Mouse (Mus musculus) 3T3-L1 (cell line): ENCODE results near the gene BC049352.

ENCODE experiments used
- DNase-seq: peaks from one replicate; pipeline ENCODE4 v3.0.0-alpha.2; 2015; ENCODE audit warnings: low read depth, low spot score

BC049352 gene

DNA sequence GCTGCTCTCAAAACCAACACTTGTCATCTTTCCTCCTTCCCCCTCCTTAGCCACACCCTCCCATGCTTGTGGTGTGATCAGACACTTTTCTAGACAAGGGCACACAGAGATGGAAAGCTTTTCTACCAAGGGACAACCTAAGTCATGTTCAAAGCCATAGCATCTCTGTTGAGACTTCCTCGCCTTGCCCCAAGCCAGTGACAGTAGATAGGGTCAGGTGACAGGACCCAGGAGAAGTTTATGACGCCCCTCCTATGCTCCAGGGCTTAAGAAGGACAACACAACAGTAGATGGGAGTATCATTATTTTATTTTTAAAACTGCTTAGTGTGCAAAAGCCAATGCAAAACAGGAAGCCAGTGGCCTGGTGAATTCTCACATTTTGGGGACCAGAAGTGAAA lies 65.7 kb downstream of the BC049352 start:
- no peak for DNase-seq

GRCm38 (mm10) chr9:45250306-45250705 lies 68.5 kb downstream of the BC049352 start:
- no peak for DNase-seq

- no peak for DNase-seq
These were observed 69.5 kb downstream of the BC049352 start for GRCm38 (mm10) chr9:45251281-45251680.

DNA sequence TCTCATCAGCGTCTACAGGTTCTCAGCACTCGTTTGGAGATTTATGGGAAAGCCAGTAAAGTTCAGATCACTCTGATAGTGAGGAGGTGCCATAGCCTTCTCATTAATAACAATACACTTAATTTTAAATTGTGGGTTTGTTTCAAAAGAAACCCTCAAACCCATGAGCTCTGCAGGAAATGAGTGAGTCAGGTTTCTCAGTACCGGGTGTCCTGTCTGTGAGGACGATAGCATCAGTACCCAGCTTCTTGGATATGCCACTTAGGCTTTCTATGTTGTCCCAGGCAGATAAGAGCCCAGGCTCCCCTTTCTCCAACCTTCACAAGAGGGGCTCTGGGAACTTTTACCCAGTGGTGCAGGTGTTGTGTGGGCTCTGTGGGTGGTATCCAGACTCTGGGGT lies 70.2 kb downstream of the BC049352 start:
- DNase-seq, result no peak

DNA sequence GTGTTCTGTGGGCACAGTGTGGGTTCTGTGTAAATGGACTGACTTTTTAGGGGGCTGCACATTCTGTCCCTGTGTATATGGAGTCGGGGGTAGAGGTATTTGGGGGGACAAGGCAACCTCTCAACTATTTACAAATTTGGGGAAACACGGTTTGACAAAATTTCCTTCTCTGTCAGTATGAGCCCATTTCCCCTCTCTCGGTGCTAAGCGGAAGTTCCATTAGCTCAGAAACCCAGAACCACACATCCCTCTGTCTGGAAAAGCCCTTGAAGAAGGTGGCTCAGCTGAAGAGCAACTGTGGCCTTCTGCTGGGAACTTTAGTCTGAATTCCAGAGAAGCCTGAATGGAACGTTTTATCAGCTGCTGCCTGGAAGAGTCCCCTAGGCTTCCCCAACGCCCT lies 70.6 kb downstream of the BC049352 start:
- DNase-seq, result no peak

- no peak for DNase-seq
These were observed 72.2 kb downstream of the BC049352 start for GRCm38 (mm10) chr9:45254021-45254420.

DNA sequence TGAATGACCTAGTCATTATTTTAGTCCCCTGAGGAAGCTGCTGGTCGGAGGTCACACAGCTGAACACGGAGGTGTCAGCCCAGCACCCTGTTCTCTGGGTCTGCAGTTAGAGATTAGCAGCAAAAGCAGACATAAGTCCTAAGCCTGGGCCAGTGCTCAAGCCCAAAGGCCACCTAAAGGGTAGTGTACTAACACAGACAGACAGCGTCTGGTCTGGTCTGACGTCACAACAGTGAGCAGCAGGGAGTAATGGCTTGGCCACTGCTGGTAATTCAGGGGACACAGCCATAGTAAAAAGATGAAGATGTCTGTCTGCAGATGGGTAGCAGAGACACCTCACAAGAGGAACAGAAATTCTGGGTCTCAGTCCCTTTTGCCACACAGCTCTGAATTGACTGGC lies 72.8 kb downstream of the BC049352 start:
- DNase-seq, result no peak

DNA sequence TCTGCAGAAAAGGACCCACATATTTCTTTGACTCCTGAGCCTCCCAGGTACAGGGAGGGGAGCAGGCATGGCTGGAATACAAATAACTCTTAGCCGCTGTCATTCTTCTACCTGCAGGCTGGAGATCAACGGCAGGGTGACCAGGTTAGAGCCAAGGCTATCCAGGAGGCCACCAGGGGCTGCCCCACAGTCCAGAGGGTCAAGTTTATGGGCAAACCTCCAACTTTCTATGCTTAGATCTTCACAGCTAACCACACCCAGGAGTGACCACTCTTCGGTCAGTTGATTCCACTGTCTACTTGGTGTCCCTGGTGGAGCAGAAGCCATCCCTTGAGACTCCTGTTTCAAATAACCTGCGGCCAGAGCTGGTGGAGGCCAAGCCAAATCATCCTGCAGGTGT lies 73.6 kb downstream of the BC049352 start:
- no peak for DNase-seq

- DNase-seq, result no peak
These were observed 74.2 kb downstream of the BC049352 start for GRCm38 (mm10) chr9:45255967-45256366.

DNA sequence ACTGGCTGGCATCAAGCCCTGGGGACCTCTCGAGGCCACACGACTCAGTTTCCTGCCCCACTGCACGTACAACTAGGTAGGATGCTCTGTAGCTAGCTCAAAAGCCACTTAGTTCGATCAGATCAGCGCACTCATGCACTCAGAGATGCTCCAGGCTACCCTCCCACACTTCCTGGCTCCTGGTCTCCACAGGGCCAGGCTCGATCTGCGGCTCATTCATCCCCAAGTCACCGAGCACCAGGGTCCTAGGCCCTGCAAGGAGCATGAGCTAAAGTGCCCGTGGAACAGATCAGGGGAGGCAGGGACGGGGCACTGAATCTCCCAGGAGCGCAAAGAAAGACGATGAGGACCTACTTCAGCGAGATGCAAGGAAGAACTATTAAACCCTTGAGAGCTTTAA lies 77.3 kb downstream of the BC049352 start:
- DNase-seq, result no peak

GRCm38 (mm10) chr9:45261466-45261865 lies 79.7 kb downstream of the BC049352 start:
- DNase-seq, result no peak

GRCm38 (mm10) chr9:45261872-45262271 lies 80.1 kb downstream of the BC049352 start:
- no peak for DNase-seq

- DNase-seq, result no peak
These were observed 85.3 kb downstream of the BC049352 start for GRCm38 (mm10) chr9:45267099-45267498.

GRCm38 (mm10) chr9:45268079-45268478 lies 86.3 kb downstream of the BC049352 start:
- DNase-seq, result no peak

DNA sequence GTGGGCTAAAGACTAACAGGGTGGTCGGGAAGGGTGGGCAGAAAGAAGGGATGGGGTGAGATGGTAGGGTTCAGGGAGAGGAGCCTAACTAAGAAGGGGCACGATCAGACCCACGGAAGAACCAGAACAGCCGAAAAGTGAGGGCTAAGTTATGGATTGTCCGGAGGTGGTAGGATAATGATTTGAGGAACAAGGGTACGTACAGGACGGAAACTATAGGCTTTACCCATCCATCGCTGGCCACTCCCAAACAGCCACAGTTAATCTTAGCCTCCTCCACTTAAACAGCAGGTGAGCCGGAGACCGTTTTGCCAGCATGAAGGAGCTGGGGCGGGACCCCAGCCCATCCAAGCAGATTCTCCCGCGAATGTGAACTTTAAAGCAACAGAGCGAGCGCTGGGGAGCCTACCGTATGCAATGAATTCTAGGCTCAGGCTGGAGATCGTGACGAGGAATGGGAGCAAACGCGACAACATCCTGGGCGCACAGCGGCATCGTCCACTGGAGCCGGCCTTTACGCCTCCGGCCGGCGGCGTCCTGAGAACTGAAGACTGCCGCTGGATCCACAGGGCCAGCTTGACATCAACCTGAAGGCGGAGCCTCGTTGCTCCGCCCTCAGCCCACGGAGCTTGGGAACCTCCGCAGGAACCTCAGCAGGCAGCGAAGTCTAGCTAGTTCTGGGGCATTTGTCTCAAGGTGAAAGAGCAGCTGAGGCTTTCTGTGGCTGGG lies 87.0 kb downstream of the BC049352 start, which contains the start of gene Il10ra:
Il10ra (minus strand) TSS at position 553 of the 729 bp plus-strand sequence.
- DNase-seq, result no peak

DNA sequence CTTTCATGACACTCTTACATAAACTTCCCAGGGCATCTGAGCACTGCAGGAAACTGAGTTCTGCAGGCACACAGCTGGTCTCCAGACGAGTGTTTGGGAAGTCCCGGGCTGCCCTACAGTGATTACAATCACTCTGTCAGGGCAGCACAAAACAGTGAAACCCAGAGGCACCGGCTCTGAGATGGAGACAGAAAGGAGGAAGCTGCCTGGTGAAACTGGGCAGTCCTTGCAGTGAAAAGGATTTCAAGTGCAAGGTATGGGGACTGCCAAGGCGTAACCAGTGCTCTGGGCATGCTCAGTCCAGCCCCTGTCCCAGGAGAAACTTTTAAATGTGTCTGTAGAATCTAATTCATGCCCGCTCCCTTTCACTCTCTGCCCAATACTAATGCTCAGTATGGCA lies 90.4 kb downstream of the BC049352 start:
- no peak for DNase-seq

GRCm38 (mm10) chr9:45274218-45274617 lies 92.4 kb downstream of the BC049352 start:
- no peak for DNase-seq

GRCm38 (mm10) chr9:45274635-45275034 lies 92.8 kb downstream of the BC049352 start:
- DNase-seq, result no peak

- DNase-seq, result no peak
These were observed 98.3 kb downstream of the BC049352 start for GRCm38 (mm10) chr9:45280059-45280458.

DNA sequence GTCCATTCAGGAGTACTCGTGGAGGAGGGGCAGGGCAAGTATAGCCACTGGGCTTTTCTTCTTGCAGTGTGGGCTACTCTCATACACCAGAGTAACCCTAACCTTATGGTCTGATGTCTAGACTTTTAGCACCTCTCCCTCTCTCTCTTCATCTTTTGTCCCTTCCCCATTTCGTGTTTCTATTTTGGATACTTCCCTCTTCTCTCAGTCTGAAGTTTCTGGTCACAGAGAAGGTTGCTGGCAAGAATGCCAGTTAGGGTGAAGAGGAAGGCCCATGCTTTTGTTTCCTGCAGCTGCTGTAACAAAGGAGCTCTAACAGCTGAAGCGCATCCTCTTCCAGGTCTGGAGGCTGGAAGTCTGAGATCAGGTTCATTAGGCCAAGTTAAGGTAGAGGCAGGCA lies 99.1 kb downstream of the BC049352 start:
- DNase-seq, result no peak

DNA sequence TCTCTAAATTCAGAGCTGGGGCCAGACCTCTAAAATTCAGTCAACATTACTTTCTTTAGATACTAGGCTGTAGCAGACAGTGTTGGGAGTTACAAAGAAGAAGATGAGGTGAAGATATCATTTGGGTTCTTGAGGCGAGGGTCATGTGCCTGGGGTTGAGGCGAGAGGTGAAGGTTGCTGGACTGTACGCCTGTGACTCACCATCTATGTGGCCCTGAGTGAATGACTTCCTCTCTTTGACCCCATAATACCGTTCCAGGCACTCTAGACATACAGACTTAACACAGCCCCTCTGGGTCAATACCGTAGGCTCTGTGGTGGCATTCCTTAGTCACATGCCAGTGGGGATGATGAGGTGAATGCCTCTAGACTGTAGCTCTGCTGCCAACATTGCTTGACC lies 100.7 kb downstream of the BC049352 start:
- DNase-seq, result no peak

- no peak for DNase-seq
These were observed 109.8 kb downstream of the BC049352 start for GRCm38 (mm10) chr9:45291481-45292168.
